Mouse (Mus musculus) limb, embryonic 14.5 days (tissue): ENCODE results near the gene Zfp212. TPM values are rescaled to one million over a fixed set of nuclear protein-coding genes. Genes with fewer than 3 reads are reported as not detected.

Source experiments
- ATAC-seq: fragments of 200-750 bp; cut with Nextera tagmentation; 2 replicates; pipeline ENCODE4 v1.8.0; 2017; ENCODE audit warnings: low read depth, moderate number of reproducible peaks, moderate TSS enrichment; ENCODE audit not compliant: low FRiP score
- DNase-seq: peaks from one replicate; pipeline ENCODE4 v3.0.0-alpha.2; 2015; ENCODE audit warnings: low spot score
- H3K27ac ChIP-seq: fragments of 300-500 bp; sonication (generic); replicated peaks from 2 replicates; pipeline ENCODE4 v1.5.1; 2014; ENCODE audit warnings: low read depth, mild to moderate bottlenecking, low read length, moderate library complexity, mixed read lengths
- H3K27me3 ChIP-seq: fragments of 300-500 bp; sonication (generic); 2 replicates; pipeline ENCODE4 v1.6.1; 2014; ENCODE audit warnings: low read length, mixed read lengths; ENCODE audit not compliant: control insufficient read depth, insufficient read depth
- H3K36me3 ChIP-seq: fragments of 300-500 bp; sonication (generic); 2 replicates; pipeline ENCODE4 v1.6.1; 2014; ENCODE audit warnings: mild to moderate bottlenecking, low read length, moderate library complexity, mixed read lengths; ENCODE audit not compliant: control insufficient read depth, insufficient read depth
- H3K4me1 ChIP-seq: fragments of 300-500 bp; sonication (generic); 2 replicates; pipeline ENCODE4 v1.6.1; 2014; ENCODE audit warnings: antibody characterized with exemption, low read length, mixed read lengths; ENCODE audit not compliant: control insufficient read depth, insufficient read depth
- H3K4me2 ChIP-seq: fragments of 300-500 bp; sonication (generic); replicated peaks from 2 replicates; pipeline ENCODE4 v1.6.1; 2014; ENCODE audit warnings: low read depth, mild to moderate bottlenecking, low read length, moderate library complexity; ENCODE audit not compliant: severe bottlenecking
- H3K4me3 ChIP-seq: fragments of 300-500 bp; sonication (generic); replicated peaks from 2 replicates; pipeline ENCODE4 v1.5.1; 2014; ENCODE audit warnings: low read length
- H3K9ac ChIP-seq: fragments of 300-500 bp; sonication (generic); 2 replicates; pipeline ENCODE4 v1.6.1; 2014; ENCODE audit warnings: mild to moderate bottlenecking, low read depth, low read length, moderate library complexity; ENCODE audit not compliant: severe bottlenecking
- H3K9me3 ChIP-seq: fragments of 300-500 bp; sonication (generic); 2 replicates; pipeline ENCODE4 v1.6.1; 2016; ENCODE audit warnings: low read length; ENCODE audit not compliant: control insufficient read depth
- POLR2A ChIP-seq: fragments of 200-500 bp; IDR thresholded peaks from 2 replicates; pipeline ENCODE4 v1.8.0; 2012; ENCODE audit warnings: inconsistent platforms, mild to moderate bottlenecking, moderate library complexity, borderline replicate concordance; ENCODE audit not compliant: insufficient read depth, insufficient read length; ENCODE audit errors: extremely low read depth
- WGBS: fragments of 180-500 bp; shearing (Covaris S2); extraction: QIAGEN DNeasy Blood & Tissue Kit; methylation state at CpG from one replicate; pipeline ENCODE4 v1.1.7; 2014; 5-methylcytosine and 5-hydroxymethylcytosine counted together
- polyA plus RNA-seq, 2 experiments: library from polyadenylated mRNA; depleted of rRNA in 1 of 2; stranded (reverse) in 1 of 2; unstranded in 1 of 2; fragments of >200 nt; fragmentation: Nextera tagmentation in 1 of 2; extraction: Ambion mirVana in 1 of 2; gene quantifications; 2 replicates each; pipeline versions ENCODE4 v1.2.1 to v1.2.3; 2012 to 2014

Gene Zfp212
- polyA plus RNA-seq, 2 experiments: 14.0 to 21.0 TPM

DNA sequence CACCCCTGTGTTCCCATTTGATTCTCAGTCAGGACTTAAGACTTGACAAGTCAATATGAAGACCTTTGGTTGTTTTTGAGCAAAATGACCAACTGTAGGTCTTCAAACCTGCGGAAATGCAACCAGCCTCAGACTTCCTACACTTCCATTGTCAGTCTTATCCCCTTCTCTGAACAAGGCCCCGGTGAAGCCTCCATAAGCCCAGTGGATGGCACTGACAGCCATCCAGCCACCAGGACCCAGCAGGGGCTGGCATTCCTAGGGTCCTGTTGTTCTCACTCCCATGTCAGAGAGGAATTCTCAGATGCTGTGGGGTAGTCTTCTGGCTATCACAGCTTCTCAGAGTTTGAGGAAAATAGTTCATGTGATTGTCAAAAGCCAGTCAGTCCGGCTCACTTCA lies 41.7 kb upstream of the Zfp212 start:
- peak overlapping the region; percentile 94; the same call in 1 of the 2 replicates for H3K27ac ChIP-seq
- H3K27me3 ChIP-seq: no peaks in the 10 kb centered on the region
- H3K9me3 ChIP-seq: no peaks in the 10 kb centered on the region
- TF ChIP-seq POLR2A: no peak
- H3K9ac ChIP-seq: peak overlapping the region; percentile 90
- H3K4me2 ChIP-seq: peak overlapping the region; percentile 93
- H3K4me3 ChIP-seq: peak overlapping the region; percentile 87
- H3K36me3 ChIP-seq: peaks cover 44% of the 10 kb centered on the region
- peaks cover 11% of the 10 kb centered on the region for H3K4me1 ChIP-seq
- ATAC-seq (no peak), DNase-seq (no peak)
- 53% methylated on average over 3 of the region's 3 CpGs for WGBS

DNA sequence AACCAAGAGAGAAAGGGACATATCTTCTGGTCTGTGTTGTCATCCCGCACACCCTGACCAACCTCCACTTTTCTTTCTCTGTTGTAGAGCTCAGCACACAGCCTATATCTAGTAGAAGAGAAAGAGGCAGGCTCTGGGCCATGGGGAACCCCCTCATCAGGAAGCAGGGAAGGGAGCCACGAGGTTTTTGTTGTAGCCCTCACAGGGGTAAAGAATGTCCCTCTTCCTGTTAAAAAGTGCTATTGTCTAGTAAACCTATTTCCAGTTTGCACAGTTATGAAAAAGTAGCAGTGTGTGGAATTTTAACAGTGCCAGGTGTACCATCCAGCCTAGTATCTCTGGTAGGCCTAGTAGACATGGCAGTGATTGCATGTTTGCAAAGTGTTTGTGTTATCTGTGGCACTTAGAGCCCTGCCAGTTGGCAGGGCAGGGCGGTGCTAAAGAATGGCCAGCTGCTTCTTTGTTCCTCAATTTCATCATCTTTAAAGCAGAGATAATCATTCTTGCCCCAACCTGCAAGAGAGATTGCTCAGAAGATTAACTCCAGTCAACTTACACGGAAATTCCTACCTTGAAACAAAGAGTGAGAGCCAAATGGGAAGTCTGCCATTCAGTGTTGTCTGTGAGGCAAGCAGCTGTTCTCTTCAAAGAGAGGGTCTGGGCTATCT lies 41.1 kb upstream of the Zfp212 start:
- Histone ChIP-seq H3K36me3 (peaks cover 50% of the 10 kb centered on the region), H3K27ac (no peak overlapping the region), H3K4me1 (peaks cover 11% of the 10 kb centered on the region), H3K4me3 (peak overlapping the region; percentile 87), H3K4me2 (peak overlapping the region; percentile 93), H3K9ac (peak overlapping the region; percentile 90), H3K27me3 (no peaks in the 10 kb centered on the region), H3K9me3 (no peaks in the 10 kb centered on the region)
- no peak for TF ChIP-seq POLR2A
- WGBS: 60% methylated on average over 4 of the region's 4 CpGs
- ATAC-seq: no peak
- no peak for DNase-seq

GRCm38 (mm10) chr6:47880166-47880565 lies 40.1 kb upstream of the Zfp212 start:
- H3K27ac ChIP-seq: no peak overlapping the region
- peaks cover 59% of the 10 kb centered on the region for H3K36me3 ChIP-seq
- no peaks in the 10 kb centered on the region for H3K27me3 ChIP-seq

DNA sequence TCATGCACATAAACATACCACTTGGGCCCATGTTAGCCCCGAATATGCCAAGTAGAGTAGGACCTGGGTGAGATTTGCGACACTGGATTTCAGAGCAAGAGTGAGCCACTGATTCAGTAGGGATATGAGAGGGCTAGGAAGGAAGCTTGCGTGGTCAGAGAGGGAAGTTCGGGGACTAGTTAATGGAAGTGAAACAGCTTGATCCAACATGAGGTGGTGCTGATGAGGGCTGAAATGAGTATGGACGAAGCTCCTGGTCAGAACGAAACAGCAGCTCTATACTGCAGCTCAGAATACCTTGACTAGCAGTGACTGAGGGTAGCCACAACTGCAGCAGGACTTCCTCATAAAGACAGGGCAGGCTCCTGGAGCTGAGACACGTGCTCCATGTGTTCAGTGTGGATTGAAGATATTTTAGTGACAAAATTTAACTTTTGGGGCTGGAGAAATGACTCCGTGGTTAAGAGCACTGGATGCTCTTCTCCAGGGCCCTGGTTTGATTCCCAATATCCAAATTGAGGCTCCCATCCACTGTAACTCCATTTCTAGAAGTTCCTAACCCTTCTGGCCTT lies 31.4 kb upstream of the Zfp212 start:
- 86% methylated on average over 8 of the region's 8 CpGs for WGBS
- H3K36me3 ChIP-seq: peaks cover 85% of the 10 kb centered on the region
- DNase-seq: no peak
- no peaks in the 10 kb centered on the region for H3K9me3 ChIP-seq
- no peak overlapping the region for H3K4me2 ChIP-seq
- no peaks in the 10 kb centered on the region for H3K27me3 ChIP-seq
- no peak overlapping the region for H3K9ac ChIP-seq
- TF ChIP-seq POLR2A: no peak
- H3K4me3 ChIP-seq: no peak overlapping the region
- ATAC-seq: no peak
- no peak overlapping the region for H3K27ac ChIP-seq
- no peaks in the 10 kb centered on the region for H3K4me1 ChIP-seq

More at GRCm38 (mm10) chr6:47880166-47880565, 40.1 kb upstream of the Zfp212 start:
- H3K9me3 ChIP-seq: no peaks in the 10 kb centered on the region
- no peak overlapping the region for H3K9ac ChIP-seq
- DNase-seq (no peak), ATAC-seq (no peak)
- H3K4me3 ChIP-seq: no peak overlapping the region
- no peak overlapping the region for H3K4me2 ChIP-seq
- peaks cover 11% of the 10 kb centered on the region for H3K4me1 ChIP-seq
- WGBS: 73% methylated on average over 10 of the region's 10 CpGs
- TF ChIP-seq POLR2A: no peak

GRCm38 (mm10) chr6:47899416-47899815 lies 20.9 kb upstream of the Zfp212 start:
- H3K27me3 ChIP-seq: no peaks in the 10 kb centered on the region
- ATAC-seq: no peak

More at GRCm38 (mm10) chr6:47899416-47899815, 20.9 kb upstream of the Zfp212 start:
- Histone ChIP-seq H3K4me1 (no peaks in the 10 kb centered on the region), H3K4me2 (no peak overlapping the region), H3K36me3 (peaks cover 70% of the 10 kb centered on the region), H3K27ac (no peak overlapping the region), H3K9me3 (no peaks in the 10 kb centered on the region), H3K9ac (no peak overlapping the region), H3K4me3 (no peak overlapping the region)
- 89% methylated on average over 6 of the region's 6 CpGs for WGBS
- no peak for TF ChIP-seq POLR2A
- DNase-seq: no peak
